Mouse (Mus musculus): ENCODE measurements at regions not wholly inside any gene's neighbourhood (a gene's known extent, or its start where the extent isn't known, plus 50 kb on each side); places are given as distances from the start of the nearest gene placed in this dataset.

DNA sequence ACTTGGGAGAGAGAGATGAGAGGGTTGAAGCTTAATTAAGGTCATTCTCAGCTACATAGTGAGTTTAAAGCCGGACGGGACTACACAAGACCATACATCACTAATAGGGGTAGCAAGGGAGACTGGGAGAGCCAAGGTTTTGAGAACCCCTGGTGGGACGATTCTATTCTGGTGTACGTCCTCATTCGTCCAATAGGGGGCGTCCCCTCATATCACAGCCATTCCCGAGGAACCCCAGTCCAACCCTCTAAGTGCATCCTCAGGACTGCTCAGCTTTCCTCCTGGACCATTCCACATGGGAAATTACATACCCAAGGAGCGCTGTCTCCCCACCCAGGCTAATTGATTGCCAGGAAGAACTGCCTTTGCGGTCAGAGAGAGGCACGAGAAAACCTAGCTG, 385.5 kb downstream of the Setd4 start:
- no peak overlapping the region for H3K27ac ChIP-seq (ENCODE audit: insufficient read depth, low read depth, low read length, poor library complexity, severe bottlenecking)
- no peak overlapping the region for H3K4me3 ChIP-seq (ENCODE audit: insufficient read depth in 1 of 2, low read depth in 1 of 2, low read length in 2 of 2, poor library complexity in 1 of 2, severe bottlenecking in 1 of 2)
- H3K36me3 ChIP-seq (ENCODE audit: control insufficient read depth, insufficient read depth, low read length, poor library complexity, severe bottlenecking) = no peaks in the 10 kb centered on the region
- in situ Hi-C loops (cut with MboI; ENCODE audit: low sequenced_read_pairs in 2 of 2, unreplicated experiment in 2 of 2) = no loop called here
- TF ChIP-seq ZC3H11A (IDR thresholded peaks at IDR 0.05; ENCODE audit: borderline replicate concordance, low read depth, low read length) (no peak), HCFC1 (IDR thresholded peaks at IDR 0.05; ENCODE audit: borderline replicate concordance, insufficient read depth, low read length) (no peak), CHD2 (IDR thresholded peaks at IDR 0.05; ENCODE audit: low read depth, low read length) (no peak), ZNF384 (IDR thresholded peaks at IDR 0.05; ENCODE audit: low read depth, low read length) (no peak), MAFK (IDR thresholded peaks at IDR 0.05; ENCODE audit: insufficient read depth, low read depth, low read length) (no peak)
- no peaks in the 10 kb centered on the region for H3K4me1 ChIP-seq (ENCODE audit: control insufficient read depth in 2 of 2, insufficient read depth in 2 of 2, low read length in 2 of 2, poor library complexity in 1 of 2)
- H3K9ac ChIP-seq (ENCODE audit: insufficient read depth, low read depth, low read length, poor library complexity, severe bottlenecking) = no peak overlapping the region
- DNase-seq (ENCODE audit: low read depth, low spot score) = no peak
- H3K9me3 ChIP-seq (ENCODE audit: control insufficient read depth, insufficient read depth, low read depth, low read length) = no peaks in the 10 kb centered on the region

DNA sequence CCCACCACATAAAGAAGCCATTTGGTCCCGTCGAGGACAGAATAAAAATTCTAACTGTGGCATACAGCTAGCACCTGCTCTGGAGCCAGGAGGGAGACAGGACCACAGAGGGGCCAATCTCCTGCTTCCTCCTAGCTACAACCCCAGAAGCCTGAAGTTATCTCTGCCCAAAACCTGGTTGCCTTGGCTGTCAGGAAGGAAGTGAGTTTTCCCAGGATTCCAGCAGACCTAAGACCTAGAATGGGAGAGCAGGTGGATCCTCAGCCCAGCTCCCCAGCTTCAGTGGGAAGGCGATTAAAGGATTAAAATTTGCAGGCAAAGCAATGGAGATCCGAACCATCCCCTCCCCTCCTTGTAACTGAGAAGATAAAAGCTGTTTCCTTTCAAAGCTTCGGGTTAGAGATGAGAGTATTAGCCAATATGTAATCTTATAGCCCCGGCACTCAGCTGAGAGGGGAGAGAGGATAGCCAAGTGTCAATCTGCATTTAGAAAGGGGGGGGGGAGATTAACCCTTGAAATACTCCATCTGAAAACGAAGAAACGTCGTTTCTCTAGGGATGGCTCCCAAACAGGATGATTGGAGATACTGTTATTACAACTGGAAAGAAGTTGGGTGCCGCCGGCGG, 386.1 kb downstream of the Setd4 start:
- Histone ChIP-seq H3K9ac (ENCODE audit: insufficient read depth, low read depth, low read length, poor library complexity, severe bottlenecking) (no peak overlapping the region), H3K4me3 (ENCODE audit: insufficient read depth in 1 of 2, low read depth in 1 of 2, low read length in 2 of 2, poor library complexity in 1 of 2, severe bottlenecking in 1 of 2) (no peak overlapping the region), H3K36me3 (ENCODE audit: control insufficient read depth, insufficient read depth, low read length, poor library complexity, severe bottlenecking) (no peaks in the 10 kb centered on the region), H3K27ac (ENCODE audit: insufficient read depth, low read depth, low read length, poor library complexity, severe bottlenecking) (no peak overlapping the region), H3K9me3 (ENCODE audit: control insufficient read depth, insufficient read depth, low read depth, low read length) (no peaks in the 10 kb centered on the region), H3K4me1 (ENCODE audit: control insufficient read depth in 2 of 2, insufficient read depth in 2 of 2, low read length in 2 of 2, poor library complexity in 1 of 2) (no peaks in the 10 kb centered on the region)
- in situ Hi-C loops (cut with MboI; ENCODE audit: low sequenced_read_pairs in 2 of 2, unreplicated experiment in 2 of 2) = no loop called here
- no peak for DNase-seq (ENCODE audit: low read depth, low spot score)
- TF ChIP-seq MAFK (IDR thresholded peaks at IDR 0.05; ENCODE audit: insufficient read depth, low read depth, low read length) = no peak
- no peak for TF ChIP-seq HCFC1 (IDR thresholded peaks at IDR 0.05; ENCODE audit: borderline replicate concordance, insufficient read depth, low read length)
- no peak for TF ChIP-seq CHD2 (IDR thresholded peaks at IDR 0.05; ENCODE audit: low read depth, low read length)
- TF ChIP-seq ZNF384 (IDR thresholded peaks at IDR 0.05; ENCODE audit: low read depth, low read length) = no peak
- no peak for TF ChIP-seq ZC3H11A (IDR thresholded peaks at IDR 0.05; ENCODE audit: borderline replicate concordance, low read depth, low read length)

DNA sequence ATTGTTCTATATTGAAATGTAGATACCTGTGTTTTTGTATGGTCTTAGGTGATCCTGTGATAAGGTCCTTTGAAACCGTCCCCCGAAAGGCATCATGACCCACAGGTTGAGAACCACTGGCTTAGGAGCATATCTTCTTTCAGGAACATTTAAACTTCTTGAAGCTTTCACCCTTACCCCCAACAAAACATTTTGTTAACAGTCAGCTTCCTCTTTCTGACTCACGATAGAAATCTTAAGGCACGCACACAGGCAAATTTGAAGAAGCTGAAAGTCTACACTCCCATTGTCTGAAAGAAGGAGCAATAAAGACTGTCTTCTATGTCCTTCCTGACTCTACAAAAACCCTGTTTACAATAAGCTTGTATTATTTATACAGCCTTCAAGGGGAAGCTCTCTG, 388.2 kb downstream of the Setd4 start:
- DNase-seq (ENCODE audit: low read depth, low spot score) = no peak
- no peaks in the 10 kb centered on the region for H3K4me1 ChIP-seq (ENCODE audit: control insufficient read depth in 2 of 2, insufficient read depth in 2 of 2, low read length in 2 of 2, poor library complexity in 1 of 2)
- no peaks in the 10 kb centered on the region for H3K36me3 ChIP-seq (ENCODE audit: control insufficient read depth, insufficient read depth, low read length, poor library complexity, severe bottlenecking)
- no peak overlapping the region for H3K9ac ChIP-seq (ENCODE audit: insufficient read depth, low read depth, low read length, poor library complexity, severe bottlenecking)
- TF ChIP-seq ZC3H11A (IDR thresholded peaks at IDR 0.05; ENCODE audit: borderline replicate concordance, low read depth, low read length) (no peak), MAFK (IDR thresholded peaks at IDR 0.05; ENCODE audit: insufficient read depth, low read depth, low read length) (no peak), HCFC1 (IDR thresholded peaks at IDR 0.05; ENCODE audit: borderline replicate concordance, insufficient read depth, low read length) (no peak), ZNF384 (IDR thresholded peaks at IDR 0.05; ENCODE audit: low read depth, low read length) (no peak), CHD2 (IDR thresholded peaks at IDR 0.05; ENCODE audit: low read depth, low read length) (no peak)
- no peak overlapping the region for H3K27ac ChIP-seq (ENCODE audit: insufficient read depth, low read depth, low read length, poor library complexity, severe bottlenecking)
- H3K9me3 ChIP-seq (ENCODE audit: control insufficient read depth, insufficient read depth, low read depth, low read length) = no peaks in the 10 kb centered on the region
- H3K4me3 ChIP-seq (ENCODE audit: insufficient read depth in 1 of 2, low read depth in 1 of 2, low read length in 2 of 2, poor library complexity in 1 of 2, severe bottlenecking in 1 of 2) = no peak overlapping the region
- in situ Hi-C loops (cut with MboI; ENCODE audit: low sequenced_read_pairs in 2 of 2, unreplicated experiment in 2 of 2) = no loop called here

DNA sequence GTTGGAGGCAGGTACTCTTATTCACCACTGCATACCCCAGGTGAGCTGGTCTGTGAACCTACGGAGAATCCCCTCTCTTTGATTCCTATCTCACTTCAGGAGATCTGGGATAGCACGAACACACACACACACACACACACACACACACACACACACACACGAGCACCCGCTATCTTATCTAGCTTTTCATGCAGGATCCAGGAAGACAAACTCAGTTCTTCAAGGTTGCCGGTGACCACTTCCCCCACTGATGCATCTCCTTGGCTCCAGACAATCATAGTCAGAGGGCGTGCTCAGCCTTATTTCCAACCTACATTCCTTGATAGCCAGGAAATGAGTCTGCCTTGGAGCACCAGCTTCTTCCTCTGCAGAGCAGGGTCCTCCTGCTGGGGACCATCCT, 387.7 kb upstream of the Runx1 start:
- in situ Hi-C loops (cut with MboI; ENCODE audit: low sequenced_read_pairs in 2 of 2, unreplicated experiment in 2 of 2) = no loop called here
- TF ChIP-seq MAFK (IDR thresholded peaks at IDR 0.05; ENCODE audit: insufficient read depth, low read depth, low read length) (no peak), HCFC1 (IDR thresholded peaks at IDR 0.05; ENCODE audit: borderline replicate concordance, insufficient read depth, low read length) (no peak), ZC3H11A (IDR thresholded peaks at IDR 0.05; ENCODE audit: borderline replicate concordance, low read depth, low read length) (no peak), CHD2 (IDR thresholded peaks at IDR 0.05; ENCODE audit: low read depth, low read length) (no peak), ZNF384 (IDR thresholded peaks at IDR 0.05; ENCODE audit: low read depth, low read length) (no peak)
- no peaks in the 10 kb centered on the region for H3K4me1 ChIP-seq (ENCODE audit: control insufficient read depth in 2 of 2, insufficient read depth in 2 of 2, low read length in 2 of 2, poor library complexity in 1 of 2)
- no peak overlapping the region for H3K4me3 ChIP-seq (ENCODE audit: insufficient read depth in 1 of 2, low read depth in 1 of 2, low read length in 2 of 2, poor library complexity in 1 of 2, severe bottlenecking in 1 of 2)
- H3K9ac ChIP-seq (ENCODE audit: insufficient read depth, low read depth, low read length, poor library complexity, severe bottlenecking) = no peak overlapping the region
- no peak for DNase-seq (ENCODE audit: low read depth, low spot score)
- no peaks in the 10 kb centered on the region for H3K9me3 ChIP-seq (ENCODE audit: control insufficient read depth, insufficient read depth, low read depth, low read length)
- H3K36me3 ChIP-seq (ENCODE audit: control insufficient read depth, insufficient read depth, low read length, poor library complexity, severe bottlenecking) = no peaks in the 10 kb centered on the region
- H3K27ac ChIP-seq (ENCODE audit: insufficient read depth, low read depth, low read length, poor library complexity, severe bottlenecking) = no peak overlapping the region

DNA sequence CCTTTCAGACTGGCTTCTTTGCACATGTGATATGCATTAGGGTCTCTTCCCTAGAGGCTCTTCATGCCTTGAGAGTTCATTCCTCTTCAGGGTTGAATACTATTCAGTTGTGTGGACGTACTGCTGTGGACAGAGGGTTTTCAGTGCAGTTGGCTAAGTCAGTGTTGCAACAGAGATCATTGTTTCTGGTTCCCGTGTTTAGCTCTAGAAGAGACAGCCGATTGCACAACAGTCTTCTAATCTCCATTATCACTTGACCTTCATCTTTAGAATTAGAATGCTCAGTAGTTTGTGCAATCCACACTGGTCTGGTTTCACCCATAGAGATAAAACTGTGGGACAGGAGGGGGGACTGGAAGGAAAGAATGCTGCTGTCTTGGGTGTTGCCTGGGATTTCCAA, 381.7 kb upstream of the Runx1 start:
- no peak overlapping the region for H3K4me3 ChIP-seq (ENCODE audit: insufficient read depth in 1 of 2, low read depth in 1 of 2, low read length in 2 of 2, poor library complexity in 1 of 2, severe bottlenecking in 1 of 2)
- H3K4me1 ChIP-seq (ENCODE audit: control insufficient read depth in 2 of 2, insufficient read depth in 2 of 2, low read length in 2 of 2, poor library complexity in 1 of 2) = no peaks in the 10 kb centered on the region
- H3K36me3 ChIP-seq (ENCODE audit: control insufficient read depth, insufficient read depth, low read length, poor library complexity, severe bottlenecking) = no peaks in the 10 kb centered on the region
- no peak overlapping the region for H3K9ac ChIP-seq (ENCODE audit: insufficient read depth, low read depth, low read length, poor library complexity, severe bottlenecking)
- H3K27ac ChIP-seq (ENCODE audit: insufficient read depth, low read depth, low read length, poor library complexity, severe bottlenecking) = no peak overlapping the region
- in situ Hi-C loops (cut with MboI; ENCODE audit: low sequenced_read_pairs in 2 of 2, unreplicated experiment in 2 of 2) = no loop called here
- H3K9me3 ChIP-seq (ENCODE audit: control insufficient read depth, insufficient read depth, low read depth, low read length) = no peaks in the 10 kb centered on the region
- no peak for DNase-seq (ENCODE audit: low read depth, low spot score)
- TF ChIP-seq ZC3H11A (IDR thresholded peaks at IDR 0.05; ENCODE audit: borderline replicate concordance, low read depth, low read length) = no peak
- no peak for TF ChIP-seq CHD2 (IDR thresholded peaks at IDR 0.05; ENCODE audit: low read depth, low read length)
- TF ChIP-seq MAFK (IDR thresholded peaks at IDR 0.05; ENCODE audit: insufficient read depth, low read depth, low read length) = no peak
- no peak for TF ChIP-seq ZNF384 (IDR thresholded peaks at IDR 0.05; ENCODE audit: low read depth, low read length)
- TF ChIP-seq HCFC1 (IDR thresholded peaks at IDR 0.05; ENCODE audit: borderline replicate concordance, insufficient read depth, low read length) = no peak
